Comparison of ENCODE assay signal across 8 mouse cellular contexts in the genomic region with DNA sequence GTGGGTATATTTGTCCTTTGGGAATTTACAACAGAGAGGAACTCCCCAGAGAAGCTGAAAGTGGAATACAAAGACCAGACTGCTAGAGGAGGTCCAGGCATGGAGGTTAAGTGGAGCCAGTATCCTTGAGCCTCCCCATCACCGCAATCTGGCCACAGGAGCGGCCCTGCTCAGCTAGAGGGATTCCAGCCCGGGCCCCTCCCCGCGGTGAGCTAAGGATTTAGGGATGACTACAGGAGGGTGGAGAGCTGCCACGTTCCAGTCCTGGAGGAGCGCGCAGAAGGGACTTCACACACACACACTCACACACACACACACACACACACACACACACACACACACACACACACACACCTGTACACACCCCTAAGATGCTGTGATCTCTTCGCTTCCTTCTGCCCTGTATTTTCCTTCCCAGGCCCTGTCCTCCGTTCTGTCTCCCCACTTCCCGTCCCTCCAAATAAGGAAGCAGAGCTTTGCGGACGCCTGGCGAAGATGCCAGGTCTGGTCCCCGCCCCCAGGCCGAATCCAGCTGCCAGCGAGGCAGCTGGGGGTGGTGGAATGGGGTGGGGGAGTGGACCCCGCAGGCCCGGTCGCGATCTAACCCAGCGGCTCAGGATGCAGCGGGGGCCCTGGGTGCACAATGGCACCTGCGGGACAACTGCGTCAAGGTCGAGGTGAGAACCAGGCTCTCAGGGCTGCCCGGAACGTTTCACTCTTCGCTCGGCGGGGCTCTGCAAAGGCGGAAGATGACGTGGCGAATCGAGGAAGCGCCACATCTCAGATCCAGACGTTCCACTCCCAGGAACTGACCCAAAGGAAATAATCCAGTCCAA.
DNase-seq lines count a peak whose midpoint lies in the region; ATAC-seq and TF ChIP-seq lines count a peak whose summit lies in the region.

No protein-coding gene starts in this region.

- H3K4me3 ChIP-seq in forebrain, embryonic 13.5 days, result peak overlapping the region; percentile 64
- H3K4me3 ChIP-seq in heart, embryonic 16.5 days (ENCODE audit: low read length), result peak overlapping the region; percentile 79
- peak overlapping the region; percentile 61 for H3K4me3 ChIP-seq in liver, embryonic 15.5 days (replicated peaks)
- peak overlapping the region; percentile 56 for H3K4me3 ChIP-seq in stomach, embryonic 16.5 days (replicated peaks; ENCODE audit: low read length)

- no peak for TF ChIP-seq POLR2A in brain, embryonic 14.5 days (IDR thresholded peaks at IDR 0.05; ENCODE audit: borderline replicate concordance, extremely low read depth, insufficient read depth, insufficient read length, poor library complexity, severe bottlenecking)

- peaks cover 15% of the 10 kb centered on the region; the same call in 1 of the 2 replicates for H3K27me3 ChIP-seq in forebrain, embryonic 13.5 days
- H3K27me3 ChIP-seq in heart, embryonic 16.5 days (ENCODE audit: control insufficient read depth, insufficient read depth, low read length), result no peaks in the 10 kb centered on the region
- H3K27me3 ChIP-seq in liver, embryonic 15.5 days, result peaks cover 26% of the 10 kb centered on the region
- H3K27me3 ChIP-seq in stomach, embryonic 16.5 days (ENCODE audit: control insufficient read depth, insufficient read depth, low read length), result no peaks in the 10 kb centered on the region

- ATAC-seq in forebrain, embryonic 13.5 days, result peak; percentile 69
- ATAC-seq in heart, embryonic 16.5 days (replicated peaks; ENCODE audit: extremely low read depth, insufficient read depth, low FRiP score), result peak; percentile 86
- peak; percentile 53 for ATAC-seq in liver, embryonic 15.5 days (ENCODE audit: insufficient read depth)
- peak; percentile 87 for ATAC-seq in stomach, embryonic 16.5 days (ENCODE audit: insufficient read depth, low FRiP score)

- peak overlapping the region; percentile 95 for H3K4me2 ChIP-seq in forebrain, embryonic 13.5 days
- H3K4me2 ChIP-seq in heart, embryonic 16.5 days (ENCODE audit: low read depth, low read length), result peak overlapping the region; percentile 72
- H3K4me2 ChIP-seq in liver, embryonic 15.5 days, result peak overlapping the region; percentile 62
- peak overlapping the region; percentile 71 for H3K4me2 ChIP-seq in stomach, embryonic 16.5 days (ENCODE audit: low read depth, low read length)

- peak overlapping the region; percentile 76 for H3K9ac ChIP-seq in forebrain, embryonic 13.5 days
- H3K9ac ChIP-seq in heart, embryonic 16.5 days (ENCODE audit: low read length), result peak overlapping the region; percentile 96
- H3K9ac ChIP-seq in liver, embryonic 15.5 days, result peak overlapping the region; percentile 42; the same call in 1 of the 2 replicates
- H3K9ac ChIP-seq in stomach, embryonic 16.5 days (ENCODE audit: low read length), result peak overlapping the region; percentile 80

- no peaks in the 10 kb centered on the region for H3K9me3 ChIP-seq in forebrain, embryonic 13.5 days (replicated peaks)
- no peaks in the 10 kb centered on the region for H3K9me3 ChIP-seq in heart, embryonic 16.5 days (replicated peaks; ENCODE audit: control insufficient read depth, low read length)
- no peaks in the 10 kb centered on the region for H3K9me3 ChIP-seq in liver, embryonic 15.5 days (replicated peaks)
- no peaks in the 10 kb centered on the region for H3K9me3 ChIP-seq in stomach, embryonic 16.5 days (replicated peaks; ENCODE audit: control insufficient read depth, low read length)

- peaks cover 24% of the 10 kb centered on the region for H3K4me1 ChIP-seq in forebrain, embryonic 13.5 days
- H3K4me1 ChIP-seq in heart, embryonic 16.5 days (ENCODE audit: control insufficient read depth, insufficient read depth, low read length), result peaks cover 14% of the 10 kb centered on the region
- H3K4me1 ChIP-seq in liver, embryonic 15.5 days (replicated peaks), result peaks cover 8% of the 10 kb centered on the region
- peaks cover 42% of the 10 kb centered on the region for H3K4me1 ChIP-seq in stomach, embryonic 16.5 days (ENCODE audit: control insufficient read depth, insufficient read depth, low read length)

- TF ChIP-seq CTCF in brain, embryonic 14.5 days (IDR thresholded peaks at IDR 0.05; ENCODE audit: borderline replicate concordance, extremely low read depth, insufficient read depth, insufficient read length), result no peak

- under 1% methylated on average over 34 of the region's 37 CpGs for WGBS in forebrain, embryonic 13.5 days
- WGBS in heart, embryonic 16.5 days, result under 1% methylated on average over 35 of the region's 37 CpGs
- WGBS in liver, embryonic 15.5 days (ENCODE audit: insufficient replicate concordance), result 1% methylated on average over 37 of the region's 37 CpGs
- WGBS in stomach, embryonic 16.5 days, result under 1% methylated on average over 37 of the region's 37 CpGs

- H3K27ac ChIP-seq in forebrain, embryonic 13.5 days, result peak overlapping the region; percentile 77
- peak overlapping the region; percentile 97 for H3K27ac ChIP-seq in heart, embryonic 16.5 days (ENCODE audit: low read length)
- H3K27ac ChIP-seq in liver, embryonic 15.5 days (replicated peaks), result peak overlapping the region; percentile 83
- H3K27ac ChIP-seq in stomach, embryonic 16.5 days (ENCODE audit: low read length), result peak overlapping the region; percentile 96

- no peaks in the 10 kb centered on the region for H3K36me3 ChIP-seq in forebrain, embryonic 13.5 days (ENCODE audit: poor library complexity, severe bottlenecking)
- H3K36me3 ChIP-seq in heart, embryonic 16.5 days (ENCODE audit: control insufficient read depth, insufficient read depth), result no peaks in the 10 kb centered on the region
- no peaks in the 10 kb centered on the region for H3K36me3 ChIP-seq in liver, embryonic 15.5 days (replicated peaks)
- H3K36me3 ChIP-seq in stomach, embryonic 16.5 days (ENCODE audit: control insufficient read depth, insufficient read depth, low read length), result no peaks in the 10 kb centered on the region

- peak; percentile 64 for DNase-seq in CD4-positive, CD25-positive, alpha-beta regulatory T cell, adult 2 months (ENCODE audit: low read depth, low spot score)
- peak; percentile 80 for DNase-seq in brain, embryonic 14.5 days (ENCODE audit: low read depth)
- DNase-seq in kidney, postnatal 25 days, result peak; percentile 78 to 87
- peak; percentile 78 for DNase-seq in neural tube, embryonic 10.5 days (ENCODE audit: extremely low spot score, low spot score)

Comparison
In these comparisons a context has a peak if more than half of its experiments do, and no peak if none do; other contexts are left out.
1. Peak in every context shown above with its lines: DNase-seq, ATAC-seq, H3K4me3 ChIP-seq and H3K27ac ChIP-seq.
2. H3K9ac ChIP-seq: peak in every context shown above with its lines; median percentile 96 in heart, embryonic 16.5 days; 80 in stomach, embryonic 16.5 days; 76 in forebrain, embryonic 13.5 days; 42 in liver, embryonic 15.5 days.